Comparison of ENCODE assay signal across 11 mouse cellular contexts in genomic region chr1:194610516-194610915, GRCm38 (mm10). TPM values are rescaled to one million over a fixed set of nuclear protein-coding genes. Genes with fewer than 3 reads are reported as not detected.
A peak's percentile ranks its signal among the peaks of the same experiment; 100 is the strongest.
DNase-seq lines count a peak whose midpoint lies in the region; ATAC-seq lines count a peak whose summit lies in the region.
"Had no signal": no experiment of that assay in that cellular context is flagged by ENCODE, and none has a peak within 500 bp of the region (broad histone marks: within the 10 kb centered on the region; RNA-seq: fewer than 3 reads in every experiment).

No protein-coding gene starts in this region.

- WGBS in heart, embryonic 11.5 days (ENCODE audit: insufficient replicate concordance), result 0% methylated on average over 2 of the region's 2 CpGs
- 19% methylated on average over 2 of the region's 2 CpGs for WGBS in midbrain, embryonic 12.5 days
- WGBS in midbrain, embryonic 10.5 days, result 33% methylated on average over 2 of the region's 2 CpGs
- 10% methylated on average over 2 of the region's 2 CpGs for WGBS in limb, embryonic 15.5 days

- no peak overlapping the region for H3K9ac ChIP-seq in heart, embryonic 11.5 days (ENCODE audit: low read depth, low read length)
- no peak overlapping the region for H3K9ac ChIP-seq in midbrain, embryonic 12.5 days (replicated peaks)
- no peak overlapping the region for H3K9ac ChIP-seq in limb, embryonic 15.5 days

- peaks cover 27% of the 10 kb centered on the region for H3K4me1 ChIP-seq in heart, embryonic 11.5 days (ENCODE audit: control insufficient read depth, insufficient read depth, low read length)
- H3K4me1 ChIP-seq in midbrain, embryonic 12.5 days, result peaks cover 24% of the 10 kb centered on the region
- H3K4me1 ChIP-seq in midbrain, embryonic 10.5 days, result peaks cover 24% of the 10 kb centered on the region
- H3K4me1 ChIP-seq in limb, embryonic 15.5 days, result peaks cover 10% of the 10 kb centered on the region

- peak; percentile 80 for ATAC-seq in heart, embryonic 11.5 days (replicated peaks; ENCODE audit: insufficient number of reproducible peaks, low FRiP score, low TSS enrichment)
- ATAC-seq in midbrain, embryonic 12.5 days (ENCODE audit: low FRiP score, low read depth), result 0 out of 2 replicates have a peak, but pooled peaks have one; percentile 9
- peak; percentile 69; the same call in 1 of the 2 replicates for ATAC-seq in limb, embryonic 15.5 days (ENCODE audit: insufficient number of reproducible peaks, low FRiP score, low TSS enrichment, low read depth)

- H3K27ac ChIP-seq in heart, embryonic 11.5 days (ENCODE audit: low read depth, low read length), result 0 out of 2 replicates have a peak overlapping the region, but pooled peaks have one; percentile 35
- no peak overlapping the region for H3K27ac ChIP-seq in midbrain, embryonic 12.5 days (replicated peaks)
- no peak overlapping the region; the same call in 1 of the 2 replicates for H3K27ac ChIP-seq in midbrain, embryonic 10.5 days (replicated peaks)
- H3K27ac ChIP-seq in limb, embryonic 15.5 days, result no peak overlapping the region
- H3K27ac ChIP-seq: macrophage had no signal

- intact Hi-C loops in heart, postnatal 36 days (cut with DNase I), result loop anchor here (10.0 kb wide), 3 partner anchors 336 to 1226 kb away; no protein-coding TSS in a partner anchor

- no peaks in the 10 kb centered on the region for H3K27me3 ChIP-seq in heart, embryonic 11.5 days (ENCODE audit: control insufficient read depth, insufficient read depth, low read length)
- H3K27me3 ChIP-seq in midbrain, embryonic 12.5 days, result no peaks in the 10 kb centered on the region
- no peaks in the 10 kb centered on the region; the same call in 1 of the 2 replicates for H3K27me3 ChIP-seq in midbrain, embryonic 10.5 days (ENCODE audit: low read depth, poor library complexity, severe bottlenecking)
- H3K27me3 ChIP-seq in limb, embryonic 15.5 days, result peaks cover 3% of the 10 kb centered on the region; the same call in 1 of the 2 replicates

- no peaks in the 10 kb centered on the region for H3K9me3 ChIP-seq in heart, embryonic 11.5 days (replicated peaks; ENCODE audit: control insufficient read depth, low read length)
- H3K9me3 ChIP-seq in midbrain, embryonic 12.5 days, result no peaks in the 10 kb centered on the region
- H3K9me3 ChIP-seq in midbrain, embryonic 10.5 days (replicated peaks), result no peaks in the 10 kb centered on the region
- H3K9me3 ChIP-seq in limb, embryonic 15.5 days, result no peaks in the 10 kb centered on the region

- no peak overlapping the region for H3K4me2 ChIP-seq in heart, embryonic 11.5 days
- H3K4me2 ChIP-seq in midbrain, embryonic 12.5 days (replicated peaks), result no peak overlapping the region
- H3K4me2 ChIP-seq in limb, embryonic 15.5 days, result no peak overlapping the region

- no peak overlapping the region for H3K4me3 ChIP-seq in heart, embryonic 11.5 days (ENCODE audit: low read depth, low read length)
- no peak overlapping the region for H3K4me3 ChIP-seq in midbrain, embryonic 12.5 days
- no peak overlapping the region for H3K4me3 ChIP-seq in midbrain, embryonic 10.5 days
- no peak overlapping the region for H3K4me3 ChIP-seq in limb, embryonic 15.5 days

- H3K36me3 ChIP-seq in heart, embryonic 11.5 days (ENCODE audit: control insufficient read depth, insufficient read depth, low read length), result no peaks in the 10 kb centered on the region
- no peaks in the 10 kb centered on the region for H3K36me3 ChIP-seq in midbrain, embryonic 12.5 days
- no peaks in the 10 kb centered on the region for H3K36me3 ChIP-seq in midbrain, embryonic 10.5 days
- H3K36me3 ChIP-seq in limb, embryonic 15.5 days, result no peaks in the 10 kb centered on the region

- no peak for DNase-seq in heart, postnatal 36 days
- DNase-seq in midbrain, embryonic 10.5 days (ENCODE audit: low spot score), result no peak
- DNase-seq in urinary bladder, postnatal 25 days (ENCODE audit: low spot score), result no peak
- no peak for DNase-seq in adrenal gland, postnatal 36 days
- DNase-seq in right cerebral cortex, postnatal 36 days (ENCODE audit: low spot score in 2 of 2), result no peak
- DNase-seq: B cell, adult 2 months; kidney, adult 8-10 months had no signal

RNA-seq across cellular contexts. Expression of gene Plxna2, which starts 7.5 kb away (rescaled TPM):
- 6.4 and 6.7 TPM in 2 replicates for polyA plus RNA-seq in heart, embryonic 11.5 days (2014; fragmentation: Nextera tagmentation; extraction: Ambion mirVana)
- 10 to 100 TPM; 24.1 to 31.9 TPM for total RNA-seq in heart, postnatal 36 days (2021)
- polyA plus RNA-seq in midbrain, embryonic 12.5 days (2016; fragmentation: Nextera tagmentation; extraction: Ambion mirVana), result 19.0 and 19.3 TPM in 2 replicates
- polyA plus RNA-seq in midbrain, embryonic 10.5 days (2016; fragmentation: Nextera tagmentation; extraction: Ambion mirVana), result 9.2 and 11.2 TPM in 2 replicates
- 8.1 and 8.7 TPM in 2 replicates for polyA plus RNA-seq in limb, embryonic 15.5 days (2015; fragmentation: Nextera tagmentation; extraction: Ambion mirVana)
- total RNA-seq in adrenal gland, postnatal 36 days (2021), result 10 to 100 TPM in 1 of 2 experiments, 1 to 10 TPM in 1; 8.8 to 10.1 TPM

Comparison
In these comparisons a context has a peak if more than half of its experiments do, and no peak if none do; other contexts are left out.
1. ATAC-seq: peak in every context shown above with its lines; median percentile 80 in heart, embryonic 11.5 days; 69 in limb, embryonic 15.5 days; 9 in midbrain, embryonic 12.5 days.